Mouse (Mus musculus) CD4-positive, CD25-positive, alpha-beta regulatory T cell, adult 9 weeks (primary cell): ENCODE measurements around the gene 2310050C09Rik. TPM values are rescaled to one million over a fixed set of nuclear protein-coding genes. Genes with fewer than 3 reads are reported as not detected.

Source experiments
- polyA plus RNA-seq: library from polyadenylated mRNA; unstranded; fragments of 100-300 nt; shearing (Covaris generic); gene quantifications from one replicate; pipeline ENCODE4 v1.2.1, GENCODE M21; 2017

The 2310050C09Rik gene
- not detected for polyA plus RNA-seq

GRCm38 (mm10) chr3:92870116-92870515 is at the start of gene 2310050C09Rik:
Gene 2310050C09Rik (minus strand): TSS chr3:92870216.

GRCm38 (mm10) chr3:92851186-92851585 is 18.8 kb downstream of the 2310050C09Rik start, which contains the start of gene Lce1l:
Gene Lce1l (minus strand): TSS chr3:92851286.

GRCm38 (mm10) chr3:92827108-92827507 is 42.9 kb downstream of the 2310050C09Rik start, which contains the start of gene Kprp:
Gene Kprp (minus strand): TSS chr3:92827247.

Other genes starting within 250 kb of the 2310050C09Rik start
- gene Lce6a, start 248.6 kb downstream of the 2310050C09Rik start, polyA plus RNA-seq = not detected
- not detected for gene Lce1a1, start 221.9 kb downstream of the 2310050C09Rik start, polyA plus RNA-seq
- gene Lce1b, start 213.3 kb downstream of the 2310050C09Rik start, polyA plus RNA-seq = not detected
- not detected for gene Lce1a2, start 199.9 kb downstream of the 2310050C09Rik start, polyA plus RNA-seq
- not detected for gene Lce1c, start 191.0 kb downstream of the 2310050C09Rik start, polyA plus RNA-seq
- not detected for gene Lce1d, start 183.0 kb downstream of the 2310050C09Rik start, polyA plus RNA-seq
- not detected for gene Lce1e, start 161.1 kb downstream of the 2310050C09Rik start, polyA plus RNA-seq
- gene Lce1f, start 149.9 kb downstream of the 2310050C09Rik start, polyA plus RNA-seq = not detected
- gene Gm38119, start 131.1 kb downstream of the 2310050C09Rik start, polyA plus RNA-seq = not detected
- gene Lce1g, start 117.9 kb downstream of the 2310050C09Rik start, polyA plus RNA-seq = not detected
- gene Lce1h, start 105.2 kb downstream of the 2310050C09Rik start, polyA plus RNA-seq = not detected
- gene Lce1i, start 91.3 kb downstream of the 2310050C09Rik start, polyA plus RNA-seq = not detected
- not detected for gene Lce1j, start 79.7 kb downstream of the 2310050C09Rik start, polyA plus RNA-seq
- not detected for gene Lce1k, start 62.3 kb downstream of the 2310050C09Rik start, polyA plus RNA-seq
- gene Kprp, start 43.0 kb downstream of the 2310050C09Rik start, polyA plus RNA-seq = not detected
- gene Lce1l, start 18.9 kb downstream of the 2310050C09Rik start, polyA plus RNA-seq = not detected
- gene Lce3a, start 56.0 kb upstream of the 2310050C09Rik start, polyA plus RNA-seq = not detected
- gene Lce3b, start 62.8 kb upstream of the 2310050C09Rik start, polyA plus RNA-seq = not detected
- gene Lce3c, start 74.3 kb upstream of the 2310050C09Rik start, polyA plus RNA-seq = not detected
- not detected for gene Lce3d, start 87.2 kb upstream of the 2310050C09Rik start, polyA plus RNA-seq
- not detected for gene Lce3e, start 96.8 kb upstream of the 2310050C09Rik start, polyA plus RNA-seq
- gene Lce3f, start 122.0 kb upstream of the 2310050C09Rik start, polyA plus RNA-seq = not detected
- not detected for gene Crct1, start 145.5 kb upstream of the 2310050C09Rik start, polyA plus RNA-seq
- not detected for gene Lce1m, start 148.8 kb upstream of the 2310050C09Rik start, polyA plus RNA-seq
- 0.40 TPM for gene Gm4858, start 198.6 kb upstream of the 2310050C09Rik start, polyA plus RNA-seq